Mouse (Mus musculus) heart, adult 2 months (tissue): Measurements from ENCODE around the gene Clec18a.

Experiments
- CTCF ChIP-seq: fragments of 200-600 bp; IDR thresholded peaks from 2 replicates; pipeline ENCODE4 v1.8.1; 2022; ENCODE audit warnings: antibody characterized with exemption, mild to moderate bottlenecking, moderate library complexity
- EP300 ChIP-seq: fragments of 200-500 bp; IDR thresholded peaks from 2 replicates; pipeline ENCODE4 v1.6.1; 2011; ENCODE audit warnings: low read depth, low read length, control low read depth; ENCODE audit not compliant: insufficient read depth
- POLR2A ChIP-seq: fragments of 200-500 bp; IDR thresholded peaks from 2 replicates; pipeline ENCODE4 v1.6.1; 2011; ENCODE audit warnings: mild to moderate bottlenecking, low read depth, low read length, control low read depth; ENCODE audit not compliant: insufficient read depth

DNA sequence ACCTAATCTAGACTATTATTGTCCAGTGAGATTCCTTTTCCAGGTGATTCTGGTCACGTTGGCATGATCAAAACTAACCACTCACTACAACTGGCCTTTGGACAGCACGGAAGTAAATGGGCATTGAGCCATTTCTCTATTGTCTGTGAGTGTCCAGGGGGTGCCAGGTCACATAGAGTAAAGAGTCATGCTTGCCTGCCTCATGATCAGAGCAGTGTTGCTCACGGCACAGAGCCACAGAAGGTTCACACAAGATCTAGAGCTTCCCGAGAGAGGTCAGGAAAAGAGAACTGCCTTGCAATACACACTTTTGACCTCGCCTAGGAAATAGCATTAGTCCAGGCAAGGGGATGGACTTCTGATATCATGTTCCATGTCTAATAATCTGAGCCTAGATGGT is 12.8 kb downstream of the Clec18a start:
- TF ChIP-seq EP300 (no peak), CTCF (no peak), POLR2A (no peak)
